Mouse (Mus musculus): ENCODE measurements around the gene F8a. TPM values are rescaled to one million over a fixed set of nuclear protein-coding genes. Genes with fewer than 3 reads are reported as not detected.
A peak's percentile ranks its signal among the peaks of the same experiment; 100 is the strongest.
"Not testable (repeated sequence)": the region's sequence is repeated elsewhere in the genome, so short reads cannot be mapped to it uniquely, and the experiment has no call there.

Gene F8a
- polyA plus RNA-seq (2015; fragmentation: Nextera tagmentation; extraction: Ambion mirVana), result 15.4 and 16.1 TPM in 2 replicates

DNA sequence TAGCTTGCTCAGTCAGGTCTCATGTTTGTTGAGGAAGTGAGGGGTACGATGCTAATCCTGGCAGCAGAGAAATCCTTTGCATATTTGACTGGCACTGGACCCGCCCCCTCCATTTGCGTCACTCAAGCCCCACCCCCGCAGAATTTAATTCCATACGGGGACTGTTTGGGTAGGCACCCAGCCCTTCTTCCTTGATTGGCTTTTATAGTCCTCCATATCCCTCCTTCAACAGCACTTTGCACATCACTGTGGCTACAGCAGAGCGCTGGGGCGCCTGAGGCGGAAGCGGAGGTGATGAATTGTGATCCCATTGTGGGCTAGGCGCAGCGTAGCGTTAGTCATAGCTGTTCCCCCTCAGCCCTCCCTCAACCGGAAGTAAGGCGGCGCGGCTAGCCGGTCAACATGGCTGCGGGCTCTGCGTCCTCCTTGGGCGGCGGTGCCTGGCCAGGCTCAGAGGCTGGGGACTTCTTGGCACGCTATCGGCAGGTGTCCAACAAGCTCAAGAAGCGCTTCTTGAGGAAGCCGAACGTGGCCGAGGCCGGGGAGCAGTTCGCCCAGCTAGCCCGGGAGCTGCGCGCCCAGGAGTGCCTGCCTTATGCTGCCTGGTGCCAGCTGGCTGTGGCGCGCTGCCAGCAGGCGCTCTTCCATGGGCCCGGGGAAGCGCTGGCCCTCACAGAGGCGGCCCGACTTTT, at the start of gene F8a:
TSS of gene F8a (plus strand) at position 378 of the 692 bp plus-strand sequence.
- peak; percentile 90 for DNase-seq (ENCODE audit: low spot score)
- Histone ChIP-seq H3K9me3 (ENCODE audit: low read length) (no peaks in the 10 kb centered on the region), H3K36me3 (ENCODE audit: insufficient read depth, low read length) (no peaks in the 10 kb centered on the region), H3K4me1 (ENCODE audit: insufficient read depth, low read depth, low read length) (no peaks in the 10 kb centered on the region), H3K4me2 (replicated peaks; ENCODE audit: low read depth, low read length) (peak within 1 kb of the TSS; percentile 74), H3K27ac (ENCODE audit: low read length) (peak within 1 kb of the TSS; percentile 90), H3K4me3 (ENCODE audit: low read depth, low read length) (peak within 1 kb of the TSS; percentile 52), H3K27me3 (replicated peaks; ENCODE audit: insufficient read depth, low read length) (0 out of 2 replicates have a peak, but pooled peaks cover 2% of the 10 kb centered on the region), H3K9ac (replicated peaks; ENCODE audit: low read depth) (peak within 1 kb of the TSS; percentile 39; the same call in 1 of the 2 replicates)
- peak; percentile 96 for ATAC-seq
- 10% methylated on average over 31 of the region's 39 CpGs for WGBS
- TF ChIP-seq EP300 (IDR thresholded peaks at IDR 0.05) (no peak; the same call in 1 of the 2 replicates), CTCF (IDR thresholded peaks at IDR 0.05) (no peak)

DNA sequence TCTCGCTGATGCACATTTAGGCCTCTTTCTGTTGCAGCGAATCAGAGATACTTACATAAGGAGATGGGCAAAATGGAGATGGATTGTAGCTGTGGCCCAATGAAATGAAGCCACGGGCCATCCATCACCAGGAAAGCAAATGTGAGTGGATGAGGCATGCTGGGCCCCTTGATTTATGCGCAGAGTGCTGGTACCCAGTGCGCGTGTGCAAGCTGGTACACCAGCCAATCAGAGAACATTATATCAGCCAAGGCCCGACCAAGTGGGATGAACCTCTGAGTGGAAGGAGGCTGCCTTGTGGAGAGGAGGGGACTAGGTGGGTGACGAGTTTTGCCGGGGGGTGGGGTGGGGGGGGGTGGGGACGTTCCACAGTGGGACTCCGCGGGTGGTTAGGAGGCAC, 36.2 kb upstream of the F8a start, which contains the start of gene Xlr3b:
TSS of gene Xlr3b (plus strand) at position 274 of the 400 bp plus-strand sequence.
- 80% methylated on average over 7 of the region's 12 CpGs for WGBS
- ATAC-seq (peak; percentile 14; the same call in 1 of the 2 replicates), DNase-seq (ENCODE audit: low spot score) (peak; percentile 4)
- not testable (repeated sequence) for H3K4me3 ChIP-seq (ENCODE audit: low read depth, low read length); H3K4me1 ChIP-seq (ENCODE audit: insufficient read depth, low read depth, low read length); H3K36me3 ChIP-seq (ENCODE audit: insufficient read depth, low read length); H3K9me3 ChIP-seq (ENCODE audit: low read length); H3K4me2 ChIP-seq (replicated peaks; ENCODE audit: low read depth, low read length); H3K27me3 ChIP-seq (replicated peaks; ENCODE audit: insufficient read depth, low read length); H3K27ac ChIP-seq (ENCODE audit: low read length); H3K9ac ChIP-seq (replicated peaks; ENCODE audit: low read depth)

- H3K4me3 ChIP-seq (ENCODE audit: low read depth, low read length); H3K36me3 ChIP-seq (ENCODE audit: insufficient read depth, low read length); H3K4me1 ChIP-seq (ENCODE audit: insufficient read depth, low read depth, low read length); DNase-seq (ENCODE audit: low spot score); ATAC-seq; H3K9me3 ChIP-seq (ENCODE audit: low read length); H3K27me3 ChIP-seq (replicated peaks; ENCODE audit: insufficient read depth, low read length); H3K4me2 ChIP-seq (replicated peaks; ENCODE audit: low read depth, low read length); H3K9ac ChIP-seq (replicated peaks; ENCODE audit: low read depth); H3K27ac ChIP-seq (ENCODE audit: low read length): not testable (repeated sequence)
- 55% methylated on average over 8 of the region's 19 CpGs for WGBS
Measured at GRCm38 (mm10) chrX:73213819-73214564, 14.1 kb upstream of the F8a start, which contains the start of gene Xlr4b. Gene Xlr4b, plus strand, starts transcription at chrX:73214333.

DNA sequence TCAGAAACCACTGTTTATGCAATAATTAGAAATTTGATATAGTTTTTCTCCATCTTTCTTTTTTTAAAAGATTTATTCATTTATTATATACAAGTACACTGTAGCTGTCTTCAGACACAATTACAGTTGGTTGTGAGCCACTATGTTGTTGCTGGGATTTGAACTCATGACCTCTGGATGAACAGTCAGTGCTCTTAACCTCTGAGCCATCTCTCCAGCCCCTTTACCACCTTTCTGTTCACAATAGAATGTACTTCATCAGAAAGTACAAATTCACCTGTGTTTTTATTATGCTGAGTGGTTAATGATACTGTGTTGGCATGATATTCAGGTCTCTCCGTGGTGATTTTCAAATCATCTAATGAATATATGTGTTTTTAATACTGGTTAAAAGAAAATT, 2.7 kb upstream of the F8a start:
- Histone ChIP-seq H3K4me3 (ENCODE audit: low read depth, low read length) (no peak overlapping the region), H3K9me3 (ENCODE audit: low read length) (no peaks in the 10 kb centered on the region), H3K27me3 (replicated peaks; ENCODE audit: insufficient read depth, low read length) (0 out of 2 replicates have a peak, but pooled peaks cover 2% of the 10 kb centered on the region), H3K4me2 (replicated peaks; ENCODE audit: low read depth, low read length) (no peak overlapping the region), H3K36me3 (ENCODE audit: insufficient read depth, low read length) (no peaks in the 10 kb centered on the region), H3K4me1 (ENCODE audit: insufficient read depth, low read depth, low read length) (no peaks in the 10 kb centered on the region), H3K27ac (ENCODE audit: low read length) (no peak overlapping the region), H3K9ac (replicated peaks; ENCODE audit: low read depth) (no peak overlapping the region)
- TF ChIP-seq EP300 (IDR thresholded peaks at IDR 0.05), result no peak
- TF ChIP-seq CTCF (IDR thresholded peaks at IDR 0.05), result no peak
- DNase-seq (ENCODE audit: low spot score) (peak; percentile 2), ATAC-seq (no peak)
- WGBS, result 30% methylated on average over 1 of the region's 1 CpGs

- Histone ChIP-seq H3K4me3 (ENCODE audit: low read depth, low read length) (peak overlapping the region; percentile 52), H3K4me2 (replicated peaks; ENCODE audit: low read depth, low read length) (peak overlapping the region; percentile 74), H3K9ac (replicated peaks; ENCODE audit: low read depth) (peak overlapping the region; percentile 39; the same call in 1 of the 2 replicates), H3K4me1 (ENCODE audit: insufficient read depth, low read depth, low read length) (no peaks in the 10 kb centered on the region), H3K36me3 (ENCODE audit: insufficient read depth, low read length) (no peaks in the 10 kb centered on the region), H3K27me3 (replicated peaks; ENCODE audit: insufficient read depth, low read length) (0 out of 2 replicates have a peak, but pooled peaks cover 2% of the 10 kb centered on the region), H3K27ac (ENCODE audit: low read length) (peak overlapping the region; percentile 90), H3K9me3 (ENCODE audit: low read length) (no peaks in the 10 kb centered on the region)
- peak; percentile 55 for ATAC-seq
- peak; percentile 47 for DNase-seq (ENCODE audit: low spot score)
- 20% methylated on average over 26 of the region's 51 CpGs for WGBS
- no peak for TF ChIP-seq EP300 (IDR thresholded peaks at IDR 0.05)
- TF ChIP-seq CTCF (IDR thresholded peaks at IDR 0.05), result peak; percentile 29
Measured at GRCm38 (mm10) chrX:73228606-73229214, 619 bp downstream of the F8a start.

DNA sequence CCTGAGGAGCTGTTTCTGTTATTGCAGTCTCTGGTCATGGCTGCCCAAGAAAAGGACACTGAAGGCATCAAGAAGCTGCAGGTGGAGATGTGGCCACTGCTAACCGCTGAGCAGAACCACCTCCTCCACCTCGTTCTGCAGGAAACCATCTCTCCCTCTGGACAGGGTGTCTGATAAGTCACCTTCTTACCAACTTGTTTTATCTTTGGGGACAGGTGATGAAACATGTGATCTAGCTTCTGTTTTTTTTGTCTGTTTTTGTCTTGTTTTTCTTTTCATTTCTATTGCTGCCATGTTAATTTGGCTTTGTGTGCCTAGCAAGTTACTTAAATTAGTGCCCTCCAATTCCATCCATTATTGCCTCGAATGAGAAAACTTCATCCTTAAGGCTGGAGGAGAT, 1.2 kb downstream of the F8a start:
- WGBS, result 27% methylated on average over 3 of the region's 3 CpGs
- H3K4me1 ChIP-seq (ENCODE audit: insufficient read depth, low read depth, low read length), result no peaks in the 10 kb centered on the region
- peak overlapping the region; percentile 52 for H3K4me3 ChIP-seq (ENCODE audit: low read depth, low read length)
- DNase-seq (ENCODE audit: low spot score) (peak; percentile 3), ATAC-seq (no peak)
- H3K9ac ChIP-seq (replicated peaks; ENCODE audit: low read depth), result no peak overlapping the region
- 0 out of 2 replicates have a peak, but pooled peaks cover 2% of the 10 kb centered on the region for H3K27me3 ChIP-seq (replicated peaks; ENCODE audit: insufficient read depth, low read length)
- H3K4me2 ChIP-seq (replicated peaks; ENCODE audit: low read depth, low read length), result peak overlapping the region; percentile 74
- TF ChIP-seq CTCF (IDR thresholded peaks at IDR 0.05) (no peak), EP300 (IDR thresholded peaks at IDR 0.05) (no peak)
- H3K9me3 ChIP-seq (ENCODE audit: low read length), result no peaks in the 10 kb centered on the region
- no peak overlapping the region for H3K27ac ChIP-seq (ENCODE audit: low read length)
- H3K36me3 ChIP-seq (ENCODE audit: insufficient read depth, low read length), result no peaks in the 10 kb centered on the region

DNA sequence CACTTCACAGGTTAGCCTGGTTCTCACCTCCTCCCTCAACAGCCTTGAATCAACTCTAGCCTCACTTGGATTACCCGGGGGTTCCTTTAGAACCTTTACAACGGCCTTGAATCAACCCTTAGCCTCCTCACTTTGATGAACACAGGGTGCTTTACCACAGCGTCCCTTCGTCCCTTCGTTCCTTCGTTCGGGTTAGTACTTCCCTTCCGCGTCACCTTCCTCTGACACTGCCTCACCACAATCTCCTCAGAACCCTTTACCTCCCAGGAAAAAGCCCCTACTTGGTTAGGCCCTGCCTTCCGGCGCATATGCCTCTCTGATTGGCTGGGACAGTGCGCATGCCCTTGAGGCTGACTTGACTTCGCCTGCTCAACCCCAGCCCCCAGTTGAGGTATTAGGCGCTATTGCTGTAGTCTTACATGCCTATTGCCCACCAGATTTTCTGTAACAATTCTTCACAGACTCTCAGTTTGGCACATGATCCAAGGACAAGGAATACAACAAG, 14.8 kb downstream of the F8a start, which contains the start of gene Xlr4c:
TSS of gene Xlr4c (minus strand) at position 310 of the 505 bp plus-strand sequence.
- H3K9me3 ChIP-seq (ENCODE audit: low read length); DNase-seq (ENCODE audit: low spot score); H3K4me1 ChIP-seq (ENCODE audit: insufficient read depth, low read depth, low read length); H3K27ac ChIP-seq (ENCODE audit: low read length); H3K4me2 ChIP-seq (replicated peaks; ENCODE audit: low read depth, low read length); H3K4me3 ChIP-seq (ENCODE audit: low read depth, low read length); H3K36me3 ChIP-seq (ENCODE audit: insufficient read depth, low read length); ATAC-seq; H3K9ac ChIP-seq (replicated peaks; ENCODE audit: low read depth); H3K27me3 ChIP-seq (replicated peaks; ENCODE audit: insufficient read depth, low read length): not testable (repeated sequence)
- 90% methylated on average over 11 of the region's 14 CpGs for WGBS

- H3K4me2 ChIP-seq (replicated peaks; ENCODE audit: low read depth, low read length); H3K9ac ChIP-seq (replicated peaks; ENCODE audit: low read depth); H3K36me3 ChIP-seq (ENCODE audit: insufficient read depth, low read length); H3K9me3 ChIP-seq (ENCODE audit: low read length); ATAC-seq; DNase-seq (ENCODE audit: low spot score); H3K27me3 ChIP-seq (replicated peaks; ENCODE audit: insufficient read depth, low read length); H3K4me1 ChIP-seq (ENCODE audit: insufficient read depth, low read depth, low read length); H3K4me3 ChIP-seq (ENCODE audit: low read depth, low read length); H3K27ac ChIP-seq (ENCODE audit: low read length): not testable (repeated sequence)
- WGBS, result 88% methylated on average over 1 of the region's 2 CpGs
Measured at GRCm38 (mm10) chrX:73262428-73262827, 34.3 kb downstream of the F8a start.

All from lung, postnatal 0 days (tissue).